Mouse (Mus musculus): ENCODE results near the gene Pygl. TPM values are rescaled to one million over a fixed set of nuclear protein-coding genes. Genes with fewer than 3 reads are reported as not detected.
"Not testable (repeated sequence)": the region's sequence is repeated elsewhere in the genome, so short reads cannot be mapped to it uniquely, and the experiment has no call there.

Gene Pygl
- polyA plus RNA-seq, 1 experiment from 2014 or later = 5.1 TPM

DNA sequence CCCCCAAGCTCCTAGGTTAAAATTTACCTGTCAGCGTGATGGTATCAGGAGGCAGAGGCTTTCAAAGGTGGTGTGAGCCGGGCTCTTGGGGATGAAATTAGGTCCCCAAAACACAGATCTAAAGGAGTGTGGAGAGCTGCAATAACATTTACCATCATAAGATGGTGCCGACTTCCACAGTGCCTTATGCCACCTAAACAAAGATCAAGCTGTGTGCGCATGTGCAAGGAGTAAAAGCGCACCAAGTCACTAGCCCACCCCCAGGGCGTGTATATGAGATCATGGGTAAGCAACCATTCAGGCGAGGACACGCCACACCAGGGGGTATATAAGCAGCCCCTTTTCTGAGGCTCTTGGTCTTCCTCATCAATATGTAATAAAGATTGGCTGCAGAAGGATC lies 47.8 kb downstream of the Pygl start:
- not testable (repeated sequence) for H3K4me3 ChIP-seq (replicated peaks; ENCODE audit: low read length); H3K9ac ChIP-seq (replicated peaks; ENCODE audit: low read depth, low read length); H3K27ac ChIP-seq (ENCODE audit: low read length); H3K4me1 ChIP-seq (replicated peaks; ENCODE audit: control insufficient read depth, insufficient read depth, low read length); H3K36me3 ChIP-seq (ENCODE audit: control insufficient read depth, insufficient read depth); H3K9me3 ChIP-seq (ENCODE audit: control insufficient read depth, low read length); H3K27me3 ChIP-seq (replicated peaks; ENCODE audit: control insufficient read depth, insufficient read depth, low read length); H3K4me2 ChIP-seq (ENCODE audit: low read length); ATAC-seq
- WGBS = 95% methylated on average over 8 of the region's 8 CpGs

GRCm38 (mm10) chr12:70169969-70170368 lies 61.3 kb downstream of the Pygl start:
- Histone ChIP-seq H3K4me2 (ENCODE audit: low read length) (no peak overlapping the region), H3K36me3 (ENCODE audit: control insufficient read depth, insufficient read depth) (no peaks in the 10 kb centered on the region), H3K4me3 (replicated peaks; ENCODE audit: low read length) (no peak overlapping the region), H3K9ac (replicated peaks; ENCODE audit: low read depth, low read length) (no peak overlapping the region), H3K27ac (ENCODE audit: low read length) (no peak overlapping the region), H3K9me3 (ENCODE audit: control insufficient read depth, low read length) (no peaks in the 10 kb centered on the region), H3K27me3 (replicated peaks; ENCODE audit: control insufficient read depth, insufficient read depth, low read length) (no peaks in the 10 kb centered on the region), H3K4me1 (replicated peaks; ENCODE audit: control insufficient read depth, insufficient read depth, low read length) (no peaks in the 10 kb centered on the region)
- no peak for ATAC-seq
- 92% methylated on average over 1 of the region's 1 CpGs for WGBS

DNA sequence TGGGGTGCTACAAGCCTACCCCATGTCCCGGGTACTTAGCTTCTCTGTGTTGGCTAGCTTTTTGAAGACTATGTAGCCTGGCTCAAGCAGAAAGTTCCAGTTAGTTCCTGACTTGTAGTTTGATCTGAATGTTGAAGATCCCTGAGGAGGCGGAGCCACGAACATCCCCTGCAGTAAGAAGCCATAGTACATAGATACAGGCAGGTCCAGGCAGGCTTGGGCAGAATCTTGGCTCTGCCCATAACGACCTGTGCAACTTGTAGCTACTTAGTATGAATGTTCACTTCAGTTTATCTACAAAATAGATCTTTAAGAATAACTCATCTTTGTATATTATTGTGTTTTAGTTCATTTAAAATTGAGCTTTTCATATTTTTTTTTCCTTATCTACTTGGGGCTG lies 63.3 kb downstream of the Pygl start:
- Histone ChIP-seq H3K36me3 (ENCODE audit: control insufficient read depth, insufficient read depth) (no peaks in the 10 kb centered on the region), H3K4me2 (ENCODE audit: low read length) (no peak overlapping the region), H3K4me3 (replicated peaks; ENCODE audit: low read length) (no peak overlapping the region), H3K9ac (replicated peaks; ENCODE audit: low read depth, low read length) (no peak overlapping the region), H3K4me1 (replicated peaks; ENCODE audit: control insufficient read depth, insufficient read depth, low read length) (no peaks in the 10 kb centered on the region), H3K9me3 (ENCODE audit: control insufficient read depth, low read length) (no peaks in the 10 kb centered on the region), H3K27me3 (replicated peaks; ENCODE audit: control insufficient read depth, insufficient read depth, low read length) (no peaks in the 10 kb centered on the region), H3K27ac (ENCODE audit: low read length) (no peak overlapping the region)
- no peak for ATAC-seq
- WGBS = 90% methylated on average over 4 of the region's 4 CpGs

DNA sequence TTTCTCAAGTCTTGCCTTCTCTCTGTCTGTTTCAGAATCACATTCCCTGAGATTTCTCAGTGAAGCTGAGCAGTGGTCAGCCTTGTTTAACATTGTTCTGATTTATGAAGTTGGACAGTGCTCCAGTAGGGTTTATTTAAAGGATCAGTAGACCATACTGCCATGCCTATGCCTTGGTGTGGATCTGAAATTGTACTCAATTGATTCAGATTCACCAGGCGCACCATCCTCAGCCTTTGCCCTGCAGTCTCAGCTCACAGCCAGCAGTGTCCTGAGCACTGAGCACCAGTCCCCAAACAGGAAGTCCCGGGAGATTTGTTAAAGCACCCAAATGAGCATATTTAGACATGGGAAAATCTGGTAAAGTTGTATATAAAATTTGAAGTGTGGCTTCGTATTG lies 66.5 kb downstream of the Pygl start:
- H3K36me3 ChIP-seq (ENCODE audit: control insufficient read depth, insufficient read depth) = no peaks in the 10 kb centered on the region
- H3K9me3 ChIP-seq (ENCODE audit: control insufficient read depth, low read length) = no peaks in the 10 kb centered on the region
- H3K4me1 ChIP-seq (replicated peaks; ENCODE audit: control insufficient read depth, insufficient read depth, low read length) = no peaks in the 10 kb centered on the region
- H3K4me2 ChIP-seq (ENCODE audit: low read length) = no peak overlapping the region
- H3K9ac ChIP-seq (replicated peaks; ENCODE audit: low read depth, low read length) = no peak overlapping the region
- H3K27me3 ChIP-seq (replicated peaks; ENCODE audit: control insufficient read depth, insufficient read depth, low read length) = no peaks in the 10 kb centered on the region
- 85% methylated on average over 3 of the region's 3 CpGs for WGBS
- no peak for ATAC-seq
- H3K27ac ChIP-seq (ENCODE audit: low read length) = no peak overlapping the region
- H3K4me3 ChIP-seq (replicated peaks; ENCODE audit: low read length) = no peak overlapping the region

DNA sequence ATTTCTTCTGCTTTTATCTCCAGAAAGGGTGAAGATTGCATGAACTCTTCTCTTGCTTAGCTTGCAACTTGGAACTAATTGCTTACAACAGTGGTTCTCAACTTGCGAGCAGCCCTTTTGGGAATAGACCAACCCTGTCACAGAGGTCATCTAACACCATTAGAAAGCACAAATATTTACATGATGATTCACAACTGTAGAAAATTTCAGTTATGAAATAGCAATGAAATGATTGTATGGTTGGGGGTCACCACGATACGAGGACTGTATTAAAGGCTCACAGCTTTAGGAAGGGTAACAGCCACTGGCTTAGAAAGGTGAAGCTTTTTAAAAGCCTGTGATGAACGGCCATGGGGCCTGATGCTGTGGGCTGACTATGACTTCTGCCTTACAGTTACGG lies 70.2 kb downstream of the Pygl start:
- 88% methylated on average over 5 of the region's 5 CpGs for WGBS
- Histone ChIP-seq H3K27me3 (replicated peaks; ENCODE audit: control insufficient read depth, insufficient read depth, low read length) (no peaks in the 10 kb centered on the region), H3K4me3 (replicated peaks; ENCODE audit: low read length) (no peak overlapping the region), H3K27ac (ENCODE audit: low read length) (no peak overlapping the region), H3K4me1 (replicated peaks; ENCODE audit: control insufficient read depth, insufficient read depth, low read length) (no peaks in the 10 kb centered on the region), H3K4me2 (ENCODE audit: low read length) (no peak overlapping the region), H3K9me3 (ENCODE audit: control insufficient read depth, low read length) (no peaks in the 10 kb centered on the region), H3K9ac (replicated peaks; ENCODE audit: low read depth, low read length) (no peak overlapping the region), H3K36me3 (ENCODE audit: control insufficient read depth, insufficient read depth) (no peaks in the 10 kb centered on the region)
- no peak for ATAC-seq

GRCm38 (mm10) chr12:70157292-70158066 lies 73.8 kb downstream of the Pygl start:
- H3K27me3 ChIP-seq (replicated peaks; ENCODE audit: control insufficient read depth, insufficient read depth, low read length) = no peaks in the 10 kb centered on the region

DNA sequence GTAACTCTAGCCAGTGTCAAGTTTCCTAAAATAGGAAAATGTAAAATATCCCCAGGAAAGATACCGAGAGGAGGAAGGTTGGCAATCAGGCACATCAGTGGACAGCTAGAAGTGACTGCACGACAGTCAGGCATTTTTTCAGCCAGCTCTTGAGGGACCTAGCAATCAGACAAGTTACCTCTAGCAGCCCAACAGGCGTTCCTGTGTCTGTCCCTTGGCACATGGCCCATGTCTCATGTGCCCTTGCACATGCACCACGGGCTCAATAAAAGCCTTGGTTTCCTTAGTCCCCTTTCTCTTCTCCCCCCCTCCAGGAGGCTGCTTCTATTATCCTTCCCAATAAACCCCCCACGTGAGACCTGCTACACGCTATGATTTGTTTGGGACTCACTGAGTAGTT lies 75.1 kb downstream of the Pygl start:
- no peaks in the 10 kb centered on the region for H3K9me3 ChIP-seq (ENCODE audit: control insufficient read depth, low read length)
- H3K27ac ChIP-seq (ENCODE audit: low read length) = no peak overlapping the region
- no peak for ATAC-seq
- H3K9ac ChIP-seq (replicated peaks; ENCODE audit: low read depth, low read length) = no peak overlapping the region
- H3K4me3 ChIP-seq (replicated peaks; ENCODE audit: low read length) = no peak overlapping the region
- 43% methylated on average over 6 of the region's 6 CpGs for WGBS
- no peaks in the 10 kb centered on the region for H3K27me3 ChIP-seq (replicated peaks; ENCODE audit: control insufficient read depth, insufficient read depth, low read length)
- H3K36me3 ChIP-seq (ENCODE audit: control insufficient read depth, insufficient read depth) = no peaks in the 10 kb centered on the region
- no peaks in the 10 kb centered on the region for H3K4me1 ChIP-seq (replicated peaks; ENCODE audit: control insufficient read depth, insufficient read depth, low read length)
- no peak overlapping the region for H3K4me2 ChIP-seq (ENCODE audit: low read length)

More at GRCm38 (mm10) chr12:70157292-70158066, 73.8 kb downstream of the Pygl start:
- H3K27ac ChIP-seq (ENCODE audit: low read length) = no peak overlapping the region
- H3K9ac ChIP-seq (replicated peaks; ENCODE audit: low read depth, low read length) = no peak overlapping the region
- WGBS = 51% methylated on average over 5 of the region's 5 CpGs
- no peaks in the 10 kb centered on the region for H3K9me3 ChIP-seq (ENCODE audit: control insufficient read depth, low read length)
- no peaks in the 10 kb centered on the region for H3K4me1 ChIP-seq (replicated peaks; ENCODE audit: control insufficient read depth, insufficient read depth, low read length)
- ATAC-seq = no peak
- no peaks in the 10 kb centered on the region for H3K36me3 ChIP-seq (ENCODE audit: control insufficient read depth, insufficient read depth)
- H3K4me2 ChIP-seq (ENCODE audit: low read length) = no peak overlapping the region
- H3K4me3 ChIP-seq (replicated peaks; ENCODE audit: low read length) = no peak overlapping the region

GRCm38 (mm10) chr12:70153842-70154241 lies 77.4 kb downstream of the Pygl start, which contains the start of gene Abhd12b:
Gene Abhd12b (plus strand): TSS chr12:70154142.
- ATAC-seq = no peak
- Histone ChIP-seq H3K27me3 (replicated peaks; ENCODE audit: control insufficient read depth, insufficient read depth, low read length) (no peaks in the 10 kb centered on the region), H3K27ac (ENCODE audit: low read length) (no peak within 1 kb of the TSS), H3K4me2 (ENCODE audit: low read length) (no peak within 1 kb of the TSS), H3K4me1 (replicated peaks; ENCODE audit: control insufficient read depth, insufficient read depth, low read length) (peaks cover 1% of the 10 kb centered on the region; the same call in 1 of the 2 replicates), H3K9me3 (ENCODE audit: control insufficient read depth, low read length) (no peaks in the 10 kb centered on the region), H3K9ac (replicated peaks; ENCODE audit: low read depth, low read length) (no peak within 1 kb of the TSS), H3K4me3 (replicated peaks; ENCODE audit: low read length) (no peak within 1 kb of the TSS), H3K36me3 (ENCODE audit: control insufficient read depth, insufficient read depth) (no peaks in the 10 kb centered on the region)
- WGBS = 44% methylated on average over 3 of the region's 3 CpGs

GRCm38 (mm10) chr12:70148631-70149265 lies 82.5 kb downstream of the Pygl start:
- Histone ChIP-seq H3K27me3 (replicated peaks; ENCODE audit: control insufficient read depth, insufficient read depth, low read length) (no peaks in the 10 kb centered on the region), H3K4me3 (replicated peaks; ENCODE audit: low read length) (no peak overlapping the region), H3K27ac (ENCODE audit: low read length) (no peak overlapping the region), H3K9ac (replicated peaks; ENCODE audit: low read depth, low read length) (no peak overlapping the region), H3K36me3 (ENCODE audit: control insufficient read depth, insufficient read depth) (no peaks in the 10 kb centered on the region), H3K4me2 (ENCODE audit: low read length) (peak overlapping the region; percentile 3; the same call in 1 of the 2 replicates), H3K4me1 (replicated peaks; ENCODE audit: control insufficient read depth, insufficient read depth, low read length) (peaks cover 9% of the 10 kb centered on the region), H3K9me3 (ENCODE audit: control insufficient read depth, low read length) (no peaks in the 10 kb centered on the region)
- peak; percentile 24; the same call in 1 of the 2 replicates for ATAC-seq
- 17% methylated on average over 11 of the region's 11 CpGs for WGBS

All from forebrain, embryonic 16.5 days (tissue).